Mouse (Mus musculus) ES-Bruce4 (cell line): ENCODE data around the gene Zap70. TPM values are rescaled to one million over a fixed set of nuclear protein-coding genes. Genes with fewer than 3 reads are reported as not detected.
A peak's percentile ranks its signal among the peaks of the same experiment; 100 is the strongest.

Experiments used
- H3K27ac ChIP-seq: 2 replicates; pipeline ENCODE4 v1.5.1; 2012; ENCODE audit warnings: low read length, inconsistent platforms; ENCODE audit not compliant: insufficient read depth
- H3K27me3 ChIP-seq: 2 replicates; pipeline ENCODE4 v1.6.1; 2012; ENCODE audit warnings: mild to moderate bottlenecking, low read length, inconsistent platforms; ENCODE audit not compliant: control insufficient read depth, poor library complexity, insufficient read depth, severe bottlenecking
- H3K36me3 ChIP-seq: 2 replicates; pipeline ENCODE4 v1.6.1; 2012; ENCODE audit warnings: inconsistent platforms, mild to moderate bottlenecking, low read length, moderate library complexity; ENCODE audit not compliant: control insufficient read depth, poor library complexity, insufficient read depth, severe bottlenecking
- H3K4me1 ChIP-seq: one replicate; pipeline ENCODE4 v1.8.1; 2011; ENCODE audit warnings: low read length; ENCODE audit not compliant: control insufficient read depth, insufficient read depth
- H3K4me3 ChIP-seq: 2 replicates; pipeline ENCODE4 v1.5.1; 2011; ENCODE audit warnings: low read depth, mild to moderate bottlenecking, low read length
- H3K9ac ChIP-seq: 2 replicates; pipeline ENCODE4 v1.6.1; 2012; ENCODE audit warnings: low read depth, mild to moderate bottlenecking, inconsistent platforms; ENCODE audit not compliant: poor library complexity, severe bottlenecking
- H3K9me3 ChIP-seq: replicated peaks from 2 replicates; pipeline ENCODE4 v1.6.1; 2012; ENCODE audit warnings: mild to moderate bottlenecking, low read length, inconsistent platforms; ENCODE audit not compliant: control insufficient read depth, poor library complexity, insufficient read depth, severe bottlenecking
- CTCF ChIP-seq: IDR thresholded peaks from one replicate; pipeline ENCODE4 v1.8.1; 2011; ENCODE audit warnings: low read depth, low read length
- EP300 ChIP-seq: IDR thresholded peaks from 2 replicates; pipeline ENCODE4 v1.6.1; 2011; ENCODE audit warnings: low read depth, low read length; ENCODE audit not compliant: insufficient read depth
- POLR2A ChIP-seq: IDR thresholded peaks from one replicate; pipeline ENCODE4 v1.8.1; 2011; ENCODE audit warnings: low read length; ENCODE audit not compliant: insufficient read depth
- polyA plus RNA-seq: library from polyadenylated mRNA; stranded (reverse); fragments of >200 nt; gene quantifications from 2 replicates; pipeline ENCODE4 v1.2.4, GENCODE M21; 2011; ENCODE audit warnings: low read depth; ENCODE audit not compliant: missing spikeins, insufficient read depth, insufficient read length

Zap70 gene
- polyA plus RNA-seq, 1 experiment, result 1.5 TPM

DNA sequence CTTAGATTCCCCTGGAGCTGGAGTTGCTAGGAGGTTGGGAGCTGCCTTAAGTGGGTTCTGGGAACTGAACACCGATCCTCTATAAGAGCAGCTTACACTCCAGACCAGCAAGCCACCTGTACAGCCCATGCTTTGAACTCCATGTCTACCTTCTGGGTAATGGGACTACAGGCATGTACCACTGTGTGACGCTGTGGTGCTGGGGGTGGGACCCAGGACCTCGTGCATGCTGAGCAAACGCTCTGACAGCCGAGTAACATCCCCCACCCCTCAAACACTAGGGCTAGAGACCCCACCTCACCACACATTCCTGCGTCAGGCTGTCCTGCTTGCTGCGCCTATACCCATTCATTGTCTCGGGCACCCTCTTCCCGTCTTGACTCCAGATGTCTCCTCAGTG is 3.0 kb upstream of the Zap70 start:
- peak overlapping the region; percentile 19; the same call in 1 of the 2 replicates for H3K4me3 ChIP-seq

DNA sequence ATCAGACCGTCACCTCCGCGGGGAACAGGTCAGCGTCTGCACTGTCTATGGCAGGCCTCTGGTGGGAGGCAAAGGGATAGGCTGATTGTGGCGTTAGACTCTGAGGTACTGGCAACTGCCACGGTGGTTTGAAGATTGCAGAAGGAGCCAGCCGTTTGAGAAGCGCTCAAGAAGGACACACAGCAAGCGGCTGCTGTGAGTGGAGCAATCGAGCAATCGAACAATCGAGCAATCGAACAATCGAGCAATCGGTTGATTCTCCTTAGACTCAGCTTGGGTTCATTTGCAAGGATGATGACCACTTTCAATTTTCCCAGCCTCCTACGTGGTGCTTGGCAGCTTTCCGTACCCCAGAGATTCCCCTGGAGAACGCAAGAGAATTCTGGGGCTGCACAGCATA is 2.5 kb upstream of the Zap70 start:
- Histone ChIP-seq H3K4me3 (peak overlapping the region; percentile 19; the same call in 1 of the 2 replicates), H3K27me3 (no peaks in the 10 kb centered on the region), H3K9ac (no peak overlapping the region), H3K36me3 (no peaks in the 10 kb centered on the region), H3K4me1 (no peaks in the 10 kb centered on the region), H3K9me3 (no peaks in the 10 kb centered on the region), H3K27ac (no peak overlapping the region)
- TF ChIP-seq CTCF, result no peak
- no peak for TF ChIP-seq EP300
- TF ChIP-seq POLR2A, result no peak

More for the DNA sequence above, 3.0 kb upstream of the Zap70 start:
- Histone ChIP-seq H3K9ac (no peak overlapping the region), H3K27me3 (no peaks in the 10 kb centered on the region), H3K9me3 (no peaks in the 10 kb centered on the region), H3K36me3 (no peaks in the 10 kb centered on the region), H3K27ac (no peak overlapping the region), H3K4me1 (no peaks in the 10 kb centered on the region)
- no peak for TF ChIP-seq EP300
- TF ChIP-seq CTCF, result peak; percentile 45

DNA sequence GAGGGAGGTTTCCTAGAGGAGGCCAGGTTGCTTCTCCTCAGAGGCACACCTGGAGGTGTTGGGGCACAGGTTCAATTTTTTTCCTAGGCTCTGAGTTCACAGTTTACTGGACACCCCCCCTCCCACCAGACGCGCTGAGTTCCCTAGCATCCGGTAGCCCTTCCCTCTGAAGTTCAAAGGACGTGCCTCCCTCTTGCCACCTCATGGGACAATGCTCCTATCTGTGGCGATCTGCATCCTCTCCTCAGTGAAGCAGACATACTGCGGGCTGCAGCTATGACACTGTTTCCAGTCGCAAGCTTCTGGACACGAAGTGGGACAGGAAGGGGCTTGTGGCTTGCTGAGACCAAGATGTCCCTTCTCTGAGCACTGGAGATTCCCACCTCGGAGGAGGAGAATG is 1.2 kb upstream of the Zap70 start:
- Histone ChIP-seq H3K9me3 (no peaks in the 10 kb centered on the region), H3K27me3 (no peaks in the 10 kb centered on the region), H3K4me1 (no peaks in the 10 kb centered on the region), H3K27ac (no peak overlapping the region), H3K4me3 (no peak overlapping the region), H3K9ac (no peak overlapping the region), H3K36me3 (no peaks in the 10 kb centered on the region)
- TF ChIP-seq EP300, result no peak

DNA sequence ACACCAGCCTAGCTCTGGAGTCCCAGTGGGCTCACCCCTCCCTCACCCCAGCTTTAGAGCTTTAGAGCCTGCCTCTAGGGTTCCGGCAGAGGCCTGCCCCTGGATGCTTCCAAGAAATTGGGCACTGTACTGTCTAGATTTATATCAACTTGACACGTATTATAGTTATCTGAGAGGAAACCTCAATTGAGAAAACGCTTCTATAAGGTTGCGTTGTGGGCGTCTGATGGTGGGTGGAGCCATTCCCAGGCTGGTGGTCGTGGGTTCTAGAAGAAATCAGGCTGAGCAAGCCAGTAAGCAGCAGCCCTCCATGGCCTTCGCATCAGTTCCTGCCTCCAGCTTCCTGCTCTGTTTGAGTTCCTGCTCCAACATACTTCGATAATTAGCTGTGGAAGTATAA is 537 bp upstream of the Zap70 start:
- no peaks in the 10 kb centered on the region for H3K27me3 ChIP-seq
- no peak for TF ChIP-seq EP300
- no peak for TF ChIP-seq CTCF

DNA sequence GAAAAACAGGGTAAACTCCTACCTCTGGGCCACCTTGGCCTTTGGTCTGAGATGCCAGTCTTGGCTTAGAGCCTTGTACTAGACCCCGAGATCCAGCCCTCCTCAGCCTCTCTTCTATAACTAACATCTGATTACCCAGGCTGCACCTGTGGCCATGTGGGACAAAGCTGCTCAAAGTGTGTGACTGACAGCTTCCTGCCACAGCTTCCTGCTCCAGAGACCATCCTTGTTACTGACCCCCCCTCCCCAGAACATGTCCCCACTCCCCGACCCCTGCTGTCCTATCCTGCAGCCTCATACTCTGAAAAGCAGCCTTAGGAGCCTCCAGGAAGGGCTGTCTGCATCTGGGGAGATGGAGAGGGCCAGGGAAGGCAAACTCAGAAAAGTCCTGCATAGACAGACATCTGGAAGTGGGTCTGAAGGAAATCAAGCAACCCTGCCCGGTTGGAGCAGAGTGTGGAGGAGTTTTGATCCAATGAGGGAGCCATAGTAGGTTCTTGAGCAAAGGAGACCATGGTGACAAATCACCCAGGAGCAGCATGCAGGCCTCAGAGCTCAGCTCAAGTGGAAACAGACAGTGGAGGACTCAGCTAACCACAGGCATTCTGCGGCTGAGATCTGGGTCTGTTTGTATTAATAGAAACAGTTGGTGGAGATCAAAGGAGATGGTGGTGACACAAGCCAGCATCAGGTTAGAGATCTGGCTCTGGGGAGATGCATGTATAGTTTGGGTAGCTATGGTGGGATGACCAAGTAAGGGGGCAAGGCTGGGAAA is 5.0 kb downstream of the Zap70 start:
- H3K27me3 ChIP-seq, result no peaks in the 10 kb centered on the region
- no peak overlapping the region for H3K9ac ChIP-seq
- TF ChIP-seq EP300, result no peak
- no peak for TF ChIP-seq POLR2A
- TF ChIP-seq CTCF, result no peak
- H3K9me3 ChIP-seq, result no peaks in the 10 kb centered on the region
- H3K27ac ChIP-seq, result no peak overlapping the region
- H3K4me1 ChIP-seq, result peaks cover 11% of the 10 kb centered on the region
- no peak overlapping the region for H3K4me3 ChIP-seq
- no peaks in the 10 kb centered on the region for H3K36me3 ChIP-seq

More for the DNA sequence above, 537 bp upstream of the Zap70 start:
- Histone ChIP-seq H3K9me3 (no peaks in the 10 kb centered on the region), H3K4me1 (no peaks in the 10 kb centered on the region), H3K4me3 (no peak overlapping the region), H3K9ac (no peak overlapping the region), H3K36me3 (no peaks in the 10 kb centered on the region), H3K27ac (no peak overlapping the region)

GRCm38 (mm10) chr1:36767321-36767720 is 5.7 kb downstream of the Zap70 start:
- H3K36me3 ChIP-seq, result no peaks in the 10 kb centered on the region
- H3K27ac ChIP-seq, result no peak overlapping the region
- peaks cover 15% of the 10 kb centered on the region for H3K4me1 ChIP-seq
- H3K9me3 ChIP-seq, result no peaks in the 10 kb centered on the region
- H3K27me3 ChIP-seq, result no peaks in the 10 kb centered on the region
- TF ChIP-seq CTCF (no peak), EP300 (no peak), POLR2A (no peak)
- H3K9ac ChIP-seq, result no peak overlapping the region
- H3K4me3 ChIP-seq, result no peak overlapping the region
